Mouse (Mus musculus): ENCODE results near the gene Ncf1. TPM values are rescaled to one million over a fixed set of nuclear protein-coding genes. Genes with fewer than 3 reads are reported as not detected.

Gene Ncf1
- 1 to 10 TPM; 5.0 to 5.3 TPM for total RNA-seq (2021)

- intact Hi-C loops (cut with DNase I), result no loop called here
- DNase-seq (ENCODE audit: low spot score), result no peak
Observed at GRCm38 (mm10) chr5:134229391-134229790, at the start of gene Ncf1. Gene Ncf1 (minus strand): TSS chr5:134229625.

GRCm38 (mm10) chr5:134277109-134277508 is 47.7 kb upstream of the Ncf1 start:
- no peak for DNase-seq (ENCODE audit: low spot score)
- intact Hi-C loops (cut with DNase I), result no loop called here

- DNase-seq (ENCODE audit: low spot score), result no peak
- intact Hi-C loops (cut with DNase I), result no loop called here
Observed at GRCm38 (mm10) chr5:134275556-134275955, 46.1 kb upstream of the Ncf1 start.

GRCm38 (mm10) chr5:134275021-134275420 is 45.6 kb upstream of the Ncf1 start:
- no peak for DNase-seq (ENCODE audit: low spot score)
- intact Hi-C loops (cut with DNase I), result no loop called here

GRCm38 (mm10) chr5:134273761-134274160 is 44.3 kb upstream of the Ncf1 start:
- DNase-seq (ENCODE audit: low spot score), result no peak
- intact Hi-C loops (cut with DNase I), result loop anchor here (5.0 kb wide), 1 partner anchor 39 kb away; the partner anchor contains the start of gene Gtf2i

GRCm38 (mm10) chr5:134272761-134273160 is 43.3 kb upstream of the Ncf1 start:
- DNase-seq (ENCODE audit: low spot score), result no peak
- intact Hi-C loops (cut with DNase I), result loop anchor here (5.0 kb wide), 1 partner anchor 40 kb away; the partner anchor contains the start of gene Gtf2i

DNA sequence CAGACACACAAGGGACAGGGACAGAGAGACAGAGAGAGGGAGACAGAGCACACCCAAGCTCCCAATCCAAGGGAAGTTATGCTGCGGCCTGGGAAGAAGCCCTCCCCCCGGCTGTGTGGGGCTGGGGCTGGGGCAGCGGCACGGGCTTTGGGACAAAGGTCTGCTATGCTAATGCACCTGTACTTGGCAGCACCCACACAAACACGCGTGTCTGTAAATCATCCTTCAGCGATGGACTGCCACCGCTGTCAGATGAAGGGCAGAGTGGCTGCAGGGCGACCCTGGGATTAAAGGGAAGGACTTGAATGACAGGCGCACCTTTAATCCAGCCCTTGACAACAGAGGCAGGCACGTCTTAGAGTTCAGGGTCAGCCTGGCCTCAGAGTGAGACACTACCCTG is 42.0 kb upstream of the Ncf1 start:
- intact Hi-C loops (cut with DNase I), result loop anchor here (5.0 kb wide), 1 partner anchor 41 kb away; the partner anchor contains the start of gene Gtf2i
- DNase-seq (ENCODE audit: low spot score), result no peak

GRCm38 (mm10) chr5:134270566-134270965 is 41.1 kb upstream of the Ncf1 start:
- intact Hi-C loops (cut with DNase I), result loop anchor here (5.0 kb wide), 1 partner anchor 42 kb away; the partner anchor contains the start of gene Gtf2i

DNA sequence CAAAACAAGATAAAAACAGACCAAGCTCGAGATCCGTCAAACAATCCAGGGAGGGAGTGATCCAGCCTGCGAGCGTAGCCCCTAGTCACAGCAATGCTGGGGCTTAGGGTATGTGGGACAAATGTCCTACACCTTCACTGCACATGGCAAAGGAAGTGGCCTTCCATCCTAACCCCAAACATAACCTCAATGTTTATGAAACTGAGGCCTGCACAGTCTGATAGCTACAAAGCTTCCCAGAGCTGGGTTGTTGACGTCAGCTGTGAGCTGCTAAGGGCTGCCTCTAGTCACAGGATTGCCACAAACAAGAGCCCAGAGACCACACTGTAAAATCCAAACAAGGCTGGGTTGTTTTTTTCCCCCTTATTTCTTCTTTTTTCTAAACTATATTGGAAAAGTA is 40.3 kb upstream of the Ncf1 start:
- DNase-seq (ENCODE audit: low spot score), result no peak
- intact Hi-C loops (cut with DNase I), result loop anchor here (5.0 kb wide), 1 partner anchor 43 kb away; the partner anchor contains the start of gene Gtf2i

More at GRCm38 (mm10) chr5:134270566-134270965, 41.1 kb upstream of the Ncf1 start:
- DNase-seq (ENCODE audit: low spot score), result no peak

DNA sequence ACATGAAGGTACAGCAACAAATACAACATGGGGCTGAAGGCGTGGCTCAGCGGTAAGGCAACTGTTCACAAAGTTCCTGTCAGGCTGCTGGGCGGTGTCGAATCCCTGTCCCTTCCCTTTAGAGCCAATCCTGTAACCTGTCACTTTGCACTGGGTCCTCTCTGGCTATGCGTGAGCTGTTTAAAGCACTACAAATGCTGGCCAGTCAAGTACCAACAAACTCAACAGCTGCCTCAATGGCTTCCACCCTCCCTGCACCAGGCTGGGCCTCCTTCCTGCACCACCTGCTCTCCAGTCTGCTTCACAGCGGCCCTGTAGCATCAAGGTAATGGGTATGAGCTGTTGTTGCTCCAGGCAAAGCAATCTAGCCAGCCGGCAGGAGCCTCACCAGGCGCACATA is 39.3 kb upstream of the Ncf1 start:
- intact Hi-C loops (cut with DNase I), result no loop called here
- no peak for DNase-seq (ENCODE audit: low spot score)

GRCm38 (mm10) chr5:134266404-134266803 is 37.0 kb upstream of the Ncf1 start:
- no peak for DNase-seq (ENCODE audit: low spot score)

DNA sequence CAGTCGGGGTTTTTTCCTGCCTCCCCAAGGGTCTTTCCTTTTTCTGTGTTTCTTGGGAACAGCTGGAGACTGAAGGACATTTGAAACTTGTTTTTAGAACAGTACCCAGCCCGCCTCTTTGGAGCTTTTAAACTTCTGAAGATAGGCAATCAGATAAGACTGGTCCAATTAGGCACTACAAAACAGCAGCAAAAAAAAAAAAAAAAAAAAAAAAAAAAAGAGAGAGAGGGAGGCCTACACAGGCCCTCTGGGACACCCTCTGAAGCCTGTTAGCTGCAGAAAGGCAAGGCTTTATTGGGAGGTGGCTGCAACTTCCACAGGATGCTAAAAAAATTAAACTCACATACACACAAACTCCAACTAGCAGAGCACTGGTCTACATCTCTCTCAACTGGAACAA is 36.5 kb upstream of the Ncf1 start:
- DNase-seq (ENCODE audit: low spot score), result no peak
- intact Hi-C loops (cut with DNase I), result no loop called here

More at GRCm38 (mm10) chr5:134266404-134266803, 37.0 kb upstream of the Ncf1 start:
- intact Hi-C loops (cut with DNase I), result no loop called here

- intact Hi-C loops (cut with DNase I), result no loop called here
- no peak for DNase-seq (ENCODE audit: low spot score)
Observed at GRCm38 (mm10) chr5:134260001-134260636, 30.7 kb upstream of the Ncf1 start.

GRCm38 (mm10) chr5:134258934-134259333 is 29.5 kb upstream of the Ncf1 start:
- DNase-seq (ENCODE audit: low spot score), result no peak
- intact Hi-C loops (cut with DNase I), result no loop called here

DNA sequence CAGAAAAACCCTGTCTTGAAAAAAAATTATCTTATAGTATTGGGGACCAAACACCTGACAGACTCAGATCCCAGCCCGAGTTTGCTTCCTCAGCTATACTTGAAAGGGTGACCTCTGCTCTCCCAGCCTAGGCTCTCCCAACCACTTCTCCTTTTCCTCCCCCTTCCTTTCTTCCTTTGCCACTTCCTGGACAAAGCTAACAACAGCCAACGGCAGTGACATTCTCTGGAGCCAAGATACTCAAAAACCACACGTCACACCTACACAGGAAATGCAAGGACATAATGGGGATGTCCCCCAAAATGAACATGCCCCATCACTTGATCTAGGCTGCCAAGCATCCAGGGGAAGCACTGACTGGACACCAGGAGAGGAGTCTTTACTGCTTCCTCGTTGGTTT is 29.0 kb upstream of the Ncf1 start:
- no peak for DNase-seq (ENCODE audit: low spot score)
- intact Hi-C loops (cut with DNase I), result no loop called here

DNA sequence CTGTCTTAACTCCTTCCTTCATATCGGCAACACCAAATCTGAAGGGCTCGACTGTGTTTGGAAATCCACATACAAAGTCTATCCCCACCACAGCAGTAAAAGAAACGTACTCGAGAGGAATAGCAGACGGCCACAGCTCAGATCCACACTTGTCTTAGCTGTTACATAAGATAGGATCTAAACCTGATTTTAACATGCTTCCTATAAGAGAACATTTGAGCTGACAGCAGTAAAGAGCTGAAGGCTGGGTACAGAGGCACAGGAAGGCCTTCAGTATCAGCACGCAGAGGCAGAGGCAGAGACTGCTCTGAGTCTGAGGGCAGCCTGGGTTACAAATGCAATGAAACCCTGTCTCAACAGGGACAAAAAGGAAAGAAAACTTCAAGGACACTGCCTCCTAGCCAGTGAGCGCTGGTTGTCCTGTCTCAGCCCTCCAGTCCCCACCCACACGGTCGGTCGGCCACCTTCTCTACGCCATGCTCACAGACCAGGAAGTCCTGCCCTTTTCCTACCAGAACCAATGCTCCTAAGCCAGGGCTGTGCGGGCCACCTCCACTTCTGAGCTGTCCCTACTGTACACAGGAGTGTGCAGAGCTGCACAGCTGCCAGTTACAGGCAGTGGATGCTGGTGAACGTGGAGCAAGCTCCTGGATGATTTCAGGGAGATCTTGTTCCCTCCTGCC is 28.1 kb upstream of the Ncf1 start:
- intact Hi-C loops (cut with DNase I), result no loop called here
- DNase-seq (ENCODE audit: low spot score), result no peak

GRCm38 (mm10) chr5:134255294-134255693 is 25.9 kb upstream of the Ncf1 start:
- DNase-seq (ENCODE audit: low spot score), result no peak

DNA sequence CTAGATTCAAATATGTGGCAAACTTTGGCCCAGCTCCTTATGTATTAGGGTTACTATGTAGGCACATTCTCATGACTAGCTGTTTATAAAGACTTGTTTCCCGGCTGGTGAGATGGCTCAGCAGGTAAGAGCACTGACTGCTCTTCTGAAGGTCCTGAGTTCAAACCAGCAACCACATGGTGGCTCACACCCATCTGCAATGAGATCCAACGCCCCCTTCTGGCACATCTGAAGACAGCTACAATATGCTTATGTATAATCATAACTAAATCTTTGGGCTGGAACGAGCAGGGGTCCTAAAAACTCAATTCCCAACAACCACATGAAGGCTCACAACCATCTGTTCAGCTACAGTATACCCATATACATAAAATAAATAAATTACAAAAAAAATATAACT is 24.4 kb upstream of the Ncf1 start:
- DNase-seq (ENCODE audit: low spot score), result no peak
- intact Hi-C loops (cut with DNase I), result no loop called here

More at GRCm38 (mm10) chr5:134255294-134255693, 25.9 kb upstream of the Ncf1 start:
- intact Hi-C loops (cut with DNase I), result no loop called here

DNA sequence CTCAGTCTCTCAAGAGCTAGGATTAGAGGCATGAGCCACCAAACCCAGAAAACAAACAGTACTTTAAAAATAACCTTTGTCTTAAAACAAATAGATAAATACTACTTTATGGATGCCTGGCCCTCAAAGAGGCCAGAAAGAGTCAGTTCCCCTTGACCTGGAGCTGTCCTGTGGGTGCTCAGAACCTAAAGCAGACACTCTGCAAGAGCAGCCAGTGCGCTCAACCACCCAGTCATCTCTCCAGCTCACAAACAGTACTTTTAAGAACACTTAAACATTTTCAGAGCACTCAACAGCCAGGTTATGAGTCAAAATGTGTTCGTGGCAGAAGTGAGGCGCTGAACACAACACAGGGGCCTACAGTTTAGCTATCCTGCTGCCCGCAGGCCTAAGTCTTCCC is 21.7 kb upstream of the Ncf1 start:
- intact Hi-C loops (cut with DNase I), result no loop called here
- no peak for DNase-seq (ENCODE audit: low spot score)

- no peak for DNase-seq (ENCODE audit: low spot score)
- intact Hi-C loops (cut with DNase I), result no loop called here
Observed at GRCm38 (mm10) chr5:134250601-134251000, 21.2 kb upstream of the Ncf1 start.

GRCm38 (mm10) chr5:134249245-134249649 is 19.8 kb upstream of the Ncf1 start:
- DNase-seq (ENCODE audit: low spot score), result no peak
- intact Hi-C loops (cut with DNase I), result no loop called here

Measured in heart, postnatal 25 days (tissue).